Mouse (Mus musculus) spleen, adult 2 months (tissue): ENCODE results near the gene Rnf167. TPM values are rescaled to one million over a fixed set of nuclear protein-coding genes. Genes with fewer than 3 reads are reported as not detected.

Experiments used
- DNase-seq, 2 experiments: peaks; one replicate each; pipeline versions ENCODE4 v3.0.0 to v3.0.0-alpha.2; 2012 to 2021; ENCODE audit warnings: low spot score in 2 of 2, low read depth in 1 of 2
- H3K27ac ChIP-seq: fragments of 200-500 bp; 2 replicates; pipeline ENCODE4 v1.5.1; 2012; ENCODE audit warnings: low read length, inconsistent platforms; ENCODE audit not compliant: insufficient read depth
- H3K27me3 ChIP-seq: fragments of 200-500 bp; 2 replicates; pipeline ENCODE4 v1.6.1; 2012; ENCODE audit warnings: mild to moderate bottlenecking, moderate library complexity, low read length, inconsistent platforms; ENCODE audit not compliant: control insufficient read depth, insufficient read depth
- H3K36me3 ChIP-seq: fragments of 200-500 bp; 2 replicates; pipeline ENCODE4 v1.6.1; 2012; ENCODE audit warnings: mild to moderate bottlenecking, low read length, inconsistent platforms; ENCODE audit not compliant: control insufficient read depth, insufficient read depth
- H3K4me1 ChIP-seq: fragments of 200-500 bp; 2 replicates; pipeline ENCODE4 v1.6.1; 2011; ENCODE audit warnings: inconsistent platforms; ENCODE audit not compliant: control insufficient read depth, insufficient read depth, insufficient read length
- H3K4me3 ChIP-seq: fragments of 200-500 bp; 2 replicates; pipeline ENCODE4 v1.5.1; 2011; ENCODE audit warnings: mild to moderate bottlenecking, inconsistent platforms; ENCODE audit not compliant: insufficient read depth, insufficient read length; ENCODE audit errors: extremely low read depth
- CTCF ChIP-seq: fragments of 200-500 bp; IDR thresholded peaks from 2 replicates; pipeline ENCODE4 v1.5.1; 2011; ENCODE audit warnings: mild to moderate bottlenecking, inconsistent platforms; ENCODE audit not compliant: insufficient read depth, insufficient read length, insufficient replicate concordance; ENCODE audit errors: extremely low read depth
- POLR2A ChIP-seq: fragments of 200-500 bp; IDR thresholded peaks from 2 replicates; pipeline ENCODE4 v1.6.1; 2011; ENCODE audit warnings: low read depth, low read length, inconsistent platforms
- WGBS: fragments of 180-500 bp; shearing (Covaris S2); methylation state at CpG from one replicate; pipeline ENCODE4 v1.1.7; 2018; 5-methylcytosine and 5-hydroxymethylcytosine counted together
- polyA plus RNA-seq: library from polyadenylated mRNA; depleted of rRNA; stranded (reverse); fragments of >200 nt; gene quantifications from 2 replicates; pipeline ENCODE4 v1.2.3, GENCODE M21; 2012

Gene Rnf167
- polyA plus RNA-seq, 1 experiment, result 137 TPM

GRCm38 (mm10) chr11:70630129-70630528 is 16.9 kb upstream of the Rnf167 start:
- H3K27me3 ChIP-seq, result no peaks in the 10 kb centered on the region
- no peaks in the 10 kb centered on the region for H3K36me3 ChIP-seq
- no peak overlapping the region for H3K4me3 ChIP-seq
- H3K4me1 ChIP-seq, result no peaks in the 10 kb centered on the region
- no peak overlapping the region for H3K27ac ChIP-seq
- TF ChIP-seq CTCF (no peak), POLR2A (no peak)
- WGBS, result 63% methylated on average over 7 of the region's 7 CpGs
- no peak for DNase-seq

GRCm38 (mm10) chr11:70635601-70636000 is 11.4 kb upstream of the Rnf167 start:
- no peak overlapping the region for H3K27ac ChIP-seq
- H3K27me3 ChIP-seq, result no peaks in the 10 kb centered on the region
- H3K36me3 ChIP-seq, result no peaks in the 10 kb centered on the region
- DNase-seq, result no peak
- no peak for TF ChIP-seq POLR2A
- no peak for TF ChIP-seq CTCF
- no peak overlapping the region for H3K4me3 ChIP-seq
- 92% methylated on average over 4 of the region's 4 CpGs for WGBS
- no peaks in the 10 kb centered on the region for H3K4me1 ChIP-seq

- no peak for TF ChIP-seq CTCF
- TF ChIP-seq POLR2A, result no peak
- Histone ChIP-seq H3K27ac (no peak overlapping the region), H3K36me3 (no peaks in the 10 kb centered on the region), H3K27me3 (no peaks in the 10 kb centered on the region), H3K4me1 (no peaks in the 10 kb centered on the region), H3K4me3 (no peak overlapping the region)
- WGBS, result 92% methylated on average over 1 of the region's 1 CpGs
- DNase-seq, result no peak
These were observed 9.3 kb upstream of the Rnf167 start for GRCm38 (mm10) chr11:70637764-70638163.

GRCm38 (mm10) chr11:70638293-70638692 is 8.7 kb upstream of the Rnf167 start:
- Histone ChIP-seq H3K36me3 (no peaks in the 10 kb centered on the region), H3K4me3 (no peak overlapping the region), H3K27ac (no peak overlapping the region), H3K4me1 (no peaks in the 10 kb centered on the region), H3K27me3 (no peaks in the 10 kb centered on the region)
- 69% methylated on average over 1 of the region's 1 CpGs for WGBS
- DNase-seq, result no peak
- no peak for TF ChIP-seq CTCF
- no peak for TF ChIP-seq POLR2A

DNA sequence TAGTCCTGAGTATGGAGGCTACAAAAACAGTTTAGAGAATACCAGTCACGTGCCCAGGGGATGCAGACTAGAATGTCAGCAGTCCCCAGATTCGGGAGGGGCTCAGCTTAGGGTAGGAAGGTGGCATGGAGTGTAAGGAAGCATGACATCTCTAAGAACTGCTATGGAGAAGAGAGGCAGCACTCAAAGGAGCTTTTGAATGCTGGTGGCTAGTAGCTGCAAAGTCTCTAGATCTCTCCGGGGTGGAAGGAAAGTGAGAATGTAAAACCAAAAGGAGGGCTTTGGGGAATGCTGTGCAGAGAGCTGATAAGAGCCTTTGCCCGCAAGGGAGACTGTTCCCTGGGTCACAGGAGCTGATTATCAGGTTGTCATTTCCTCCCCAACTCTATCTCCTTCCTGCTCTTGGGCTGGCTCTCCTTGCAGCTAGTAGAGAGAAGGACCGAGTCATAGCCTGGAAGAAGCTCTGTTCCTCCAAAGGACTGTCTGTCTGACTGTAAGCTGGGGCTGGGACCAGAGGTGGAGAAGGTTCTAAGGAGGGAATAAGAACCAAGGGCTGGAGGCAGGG is 8.2 kb upstream of the Rnf167 start, which contains the start of gene Gp1ba:
Gene Gp1ba (plus strand): TSS at position 409 of the 565 bp plus-strand sequence.
- H3K4me1 ChIP-seq, result no peaks in the 10 kb centered on the region
- TF ChIP-seq POLR2A, result no peak
- TF ChIP-seq CTCF, result no peak
- DNase-seq, result no peak
- no peaks in the 10 kb centered on the region for H3K36me3 ChIP-seq
- no peaks in the 10 kb centered on the region for H3K27me3 ChIP-seq
- H3K4me3 ChIP-seq, result no peak within 1 kb of the TSS
- no peak within 1 kb of the TSS for H3K27ac ChIP-seq
- WGBS, result 13% methylated on average over 5 of the region's 5 CpGs

- Histone ChIP-seq H3K27ac (no peak overlapping the region), H3K27me3 (no peaks in the 10 kb centered on the region), H3K4me3 (no peak overlapping the region), H3K36me3 (peaks cover 6% of the 10 kb centered on the region), H3K4me1 (no peaks in the 10 kb centered on the region)
- TF ChIP-seq POLR2A (no peak), CTCF (no peak)
- 87% methylated on average over 8 of the region's 8 CpGs for WGBS
- no peak for DNase-seq
These were observed 7.1 kb upstream of the Rnf167 start for GRCm38 (mm10) chr11:70639976-70640375.

GRCm38 (mm10) chr11:70641241-70641640 is 5.8 kb upstream of the Rnf167 start:
- peaks cover 10% of the 10 kb centered on the region for H3K36me3 ChIP-seq
- H3K4me1 ChIP-seq, result peaks cover 5% of the 10 kb centered on the region; the same call in 1 of the 2 replicates
- no peak for DNase-seq
- WGBS, result 87% methylated on average over 7 of the region's 7 CpGs
- H3K27me3 ChIP-seq, result no peaks in the 10 kb centered on the region
- H3K27ac ChIP-seq, result no peak overlapping the region
- no peak overlapping the region for H3K4me3 ChIP-seq
- no peak for TF ChIP-seq CTCF
- no peak for TF ChIP-seq POLR2A

DNA sequence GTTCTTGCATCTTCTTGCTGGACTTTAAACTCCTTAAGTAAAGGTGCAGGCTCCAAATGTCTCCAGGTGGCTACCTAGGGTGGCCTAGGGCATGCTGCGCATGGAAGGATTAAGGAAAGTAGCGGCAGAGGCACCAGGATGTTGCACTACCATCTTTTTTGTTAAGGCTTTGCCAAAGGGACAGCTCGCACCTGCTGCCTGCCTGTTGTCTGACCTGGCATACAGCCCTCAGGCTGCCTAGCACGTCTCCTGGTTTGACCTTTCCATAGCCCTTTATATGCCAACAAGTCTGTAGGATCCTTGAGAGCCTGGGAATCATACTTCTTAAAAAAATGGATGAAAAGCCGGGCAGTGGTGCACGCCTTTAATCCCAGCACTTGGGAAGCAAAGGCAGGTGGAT is 4.0 kb upstream of the Rnf167 start:
- peaks cover 5% of the 10 kb centered on the region; the same call in 1 of the 2 replicates for H3K4me1 ChIP-seq
- no peak overlapping the region for H3K4me3 ChIP-seq
- TF ChIP-seq POLR2A (no peak), CTCF (no peak)
- no peaks in the 10 kb centered on the region for H3K27me3 ChIP-seq
- WGBS, result 94% methylated on average over 6 of the region's 6 CpGs
- peaks cover 10% of the 10 kb centered on the region for H3K36me3 ChIP-seq
- H3K27ac ChIP-seq, result no peak overlapping the region
- no peak for DNase-seq
